Mouse (Mus musculus) megakaryocyte, adult 5-6 weeks (primary cell): ENCODE data around the gene Ccdc12. TPM values are rescaled to one million over a fixed set of nuclear protein-coding genes. Genes with fewer than 3 reads are reported as not detected.

Experiments
- ATAC-seq: 2 replicates; pipeline ENCODE4 v1.8.0; 2016; ENCODE audit warnings: mild to moderate bottlenecking, inconsistent platforms; ENCODE audit not compliant: poor library complexity, severe bottlenecking
- total RNA-seq, 2 experiments: library from RNA; stranded (forward) in 1 of 2; stranded (reverse) in 1 of 2; fragments of 153-499, 151-499 nt in 1 of 2; fragments of 221-1000, 200-1000 nt in 1 of 2; gene quantifications; 2 replicates each; pipeline versions ENCODE4 v1.2.3 to v1.2.4; 2015 to 2017

Ccdc12 gene
- total RNA-seq, 2 experiments from 2014 or later: 180 to 204 TPM

GRCm38 (mm10) chr9:110736362-110736761, 80.1 kb downstream of the Ccdc12 start:
- no peak for ATAC-seq

DNA sequence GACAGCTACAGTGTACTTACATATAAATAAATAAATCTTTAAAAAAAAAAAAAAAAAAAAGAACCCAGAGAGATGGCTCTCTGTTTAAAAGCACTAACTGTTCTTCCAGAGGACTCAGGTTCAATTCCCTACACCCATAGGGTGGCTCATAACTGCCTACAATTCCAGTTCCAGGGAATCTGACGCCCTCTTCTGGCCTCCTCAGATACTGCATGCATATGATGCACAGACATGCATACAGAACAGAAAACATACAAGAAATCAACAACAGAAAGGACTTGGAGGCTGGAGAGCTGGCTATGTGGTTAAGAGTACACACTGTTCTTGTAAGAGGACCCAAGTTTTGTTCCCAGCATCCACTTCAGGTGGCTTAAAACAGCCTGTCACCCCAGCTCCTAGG, 81.8 kb downstream of the Ccdc12 start:
- no peak for ATAC-seq

GRCm38 (mm10) chr9:110739961-110740360, 83.7 kb downstream of the Ccdc12 start:
- 0 out of 2 replicates have a peak, but pooled peaks have one; percentile 39 for ATAC-seq

GRCm38 (mm10) chr9:110741711-110742294, 85.5 kb downstream of the Ccdc12 start, which contains the start of gene Myl3:
Myl3 (plus strand) TSS chr9:110741861.
- ATAC-seq: no peak

GRCm38 (mm10) chr9:110742295-110742950, 86.1 kb downstream of the Ccdc12 start:
- peak; percentile 45; the same call in 1 of the 2 replicates for ATAC-seq

GRCm38 (mm10) chr9:110742951-110743455, 86.7 kb downstream of the Ccdc12 start:
- no peak for ATAC-seq

GRCm38 (mm10) chr9:110743456-110744323, 87.4 kb downstream of the Ccdc12 start:
- ATAC-seq: no peak

DNA sequence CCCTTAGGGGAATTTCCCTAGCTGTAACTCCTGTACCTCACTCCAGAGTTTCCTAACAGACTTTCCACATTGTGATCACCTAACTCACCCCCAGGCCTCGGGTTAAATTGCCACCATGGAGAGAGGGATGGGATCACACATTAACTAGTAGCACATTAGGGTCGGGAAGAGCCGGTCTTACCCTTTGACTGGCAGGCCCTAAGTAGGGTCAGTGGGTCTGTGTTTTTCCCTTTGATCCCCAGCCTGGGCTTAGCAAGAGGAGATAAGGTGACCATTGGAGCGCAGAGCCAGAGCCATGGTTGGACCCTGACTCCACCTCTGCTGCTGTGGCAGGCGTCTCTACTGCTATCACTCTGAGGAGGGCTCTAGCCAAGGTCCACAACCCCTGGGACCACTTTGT, 89.4 kb downstream of the Ccdc12 start:
- ATAC-seq: no peak

DNA sequence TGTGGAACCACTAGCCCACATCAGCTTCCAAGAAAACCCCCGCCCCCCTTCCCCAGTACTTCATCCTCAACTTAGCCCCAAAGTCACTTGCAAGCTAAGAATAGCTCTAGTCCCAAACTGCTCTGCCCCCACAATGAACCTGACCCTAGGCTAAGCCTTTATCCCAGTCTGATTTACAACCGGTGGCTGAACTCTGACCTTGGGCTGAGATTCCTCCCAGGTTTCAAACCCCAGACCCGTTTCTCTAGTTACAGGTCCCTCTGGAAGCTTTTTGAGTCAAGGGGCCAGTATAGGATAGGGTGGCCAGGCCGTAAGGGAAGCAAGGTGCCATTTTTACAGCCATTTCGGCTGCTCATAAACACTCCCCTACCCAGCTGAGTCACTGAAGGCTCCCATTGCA, 89.9 kb downstream of the Ccdc12 start:
- no peak for ATAC-seq

DNA sequence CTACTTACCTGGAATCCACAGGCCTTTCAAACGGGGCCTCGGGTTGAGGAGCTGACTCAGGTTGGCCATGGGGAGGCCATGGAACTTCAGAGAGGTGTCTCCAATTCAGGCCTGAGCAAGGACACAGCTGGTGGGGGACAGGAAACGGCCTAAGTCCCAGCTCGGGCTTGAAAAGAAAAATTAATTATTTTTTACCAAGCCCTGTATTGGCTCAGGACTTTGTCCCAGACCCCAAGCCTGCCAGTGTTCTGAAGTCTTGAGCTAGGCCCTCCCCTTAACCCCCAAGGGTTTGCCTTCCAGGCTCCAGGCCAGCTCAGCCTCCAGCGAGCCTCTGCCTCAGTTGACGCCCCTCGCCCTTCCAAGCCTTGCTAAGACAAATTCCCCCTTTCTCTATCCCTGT, 90.7 kb downstream of the Ccdc12 start, which contains the start of gene Pth1r:
Pth1r (minus strand) TSS at position 185 of the 400 bp plus-strand sequence.
- ATAC-seq: no peak

DNA sequence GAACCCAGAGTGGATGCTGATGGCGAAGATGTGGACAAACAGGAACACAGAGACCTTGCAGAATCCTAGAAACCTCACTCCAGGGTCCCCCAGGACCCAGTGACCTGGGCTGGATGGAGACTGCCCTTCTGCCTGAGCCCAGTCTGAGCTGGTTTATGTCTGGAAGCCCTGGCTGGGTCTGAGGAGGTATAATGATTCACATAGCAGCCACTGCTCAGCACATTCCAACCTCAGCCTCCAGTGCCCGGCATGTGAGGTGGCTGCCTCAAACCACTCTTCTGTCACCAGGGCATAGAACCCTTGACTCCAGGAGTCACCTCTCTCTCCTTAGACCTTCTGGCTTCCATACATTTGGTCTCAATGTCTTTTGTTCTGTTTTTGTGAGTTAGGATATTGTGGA, 92.1 kb downstream of the Ccdc12 start:
- ATAC-seq: no peak

DNA sequence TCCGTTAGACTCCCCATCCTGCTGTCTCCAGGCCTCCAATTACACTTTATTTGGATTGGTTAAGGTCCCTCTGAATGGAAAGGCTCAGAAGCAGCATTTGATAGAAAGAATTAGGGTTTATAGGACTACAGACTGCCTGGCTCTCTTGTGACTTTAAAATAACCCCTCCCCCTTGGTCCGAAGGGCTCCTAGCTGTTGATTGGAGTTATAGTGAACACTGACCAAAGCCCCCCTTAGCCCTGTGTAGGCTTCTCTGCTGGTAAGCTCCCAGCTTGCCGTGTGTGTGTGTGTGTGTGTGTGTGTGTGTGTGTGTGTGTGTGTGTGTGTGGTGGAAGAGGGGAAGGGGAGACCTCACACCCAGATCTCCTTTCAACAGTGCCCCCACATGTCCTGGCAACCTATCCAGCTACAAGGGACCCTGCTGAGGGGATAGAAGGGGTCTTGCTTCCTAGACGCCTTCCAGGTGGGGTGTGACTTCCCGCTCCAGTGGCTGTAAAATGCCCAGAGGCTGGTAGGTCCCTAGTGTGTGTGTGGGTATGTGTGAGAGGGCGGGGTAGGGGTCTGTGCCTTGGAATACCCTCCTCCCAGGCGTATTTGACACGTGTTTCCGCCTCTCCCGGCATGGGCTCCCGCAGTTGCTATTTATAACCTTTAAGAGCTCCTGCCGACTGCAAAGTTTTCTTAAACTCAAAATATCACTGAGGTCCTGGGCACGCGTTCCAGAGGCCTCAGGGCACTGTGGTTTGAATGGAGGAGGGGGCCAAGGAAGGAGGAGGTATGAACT, 94.3 kb downstream of the Ccdc12 start:
- no peak for ATAC-seq

DNA sequence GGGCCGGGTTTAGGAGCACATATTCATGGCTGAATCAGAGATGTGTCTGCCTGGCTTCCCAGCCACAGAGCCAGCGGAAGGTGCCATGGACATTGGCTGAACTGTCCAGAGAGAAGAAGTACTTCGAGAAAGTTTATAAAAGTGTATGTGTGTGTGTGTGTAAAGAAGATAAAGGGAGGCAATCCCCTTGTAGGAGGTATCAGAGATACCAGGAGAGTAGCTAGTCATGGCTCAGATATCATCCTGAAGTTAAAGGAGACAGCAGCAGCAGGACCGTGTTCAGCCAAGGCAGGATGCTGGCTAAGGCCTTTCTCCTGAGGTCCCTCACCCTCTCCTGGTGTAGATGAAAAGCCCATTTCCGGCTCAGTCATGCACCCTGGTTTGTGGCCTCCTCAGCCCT, 95.1 kb downstream of the Ccdc12 start:
- no peak for ATAC-seq

- no peak for ATAC-seq
These were observed 96.7 kb downstream of the Ccdc12 start for GRCm38 (mm10) chr9:110752917-110753435.

DNA sequence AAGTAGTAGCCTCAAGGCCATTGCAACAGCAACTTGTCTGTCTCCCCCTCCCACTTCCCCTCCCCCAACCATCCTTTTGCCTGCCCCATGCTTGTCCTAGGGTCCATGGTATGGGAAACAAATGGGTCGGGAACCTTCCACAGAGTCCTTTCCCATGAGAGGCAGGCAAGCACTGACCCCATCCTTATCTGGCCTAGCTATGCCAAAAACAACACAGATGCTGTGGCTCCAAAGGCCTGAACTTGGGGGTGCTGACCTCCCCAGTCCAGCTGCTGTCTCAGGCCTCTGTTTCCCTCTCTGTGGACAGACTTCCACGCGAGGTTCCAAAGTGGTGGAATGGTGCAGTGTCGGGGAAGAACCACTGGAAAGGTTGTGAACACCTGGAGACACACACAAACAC, 97.5 kb downstream of the Ccdc12 start:
- no peak for ATAC-seq

GRCm38 (mm10) chr9:110757816-110758215, 101.5 kb downstream of the Ccdc12 start:
- ATAC-seq: no peak

DNA sequence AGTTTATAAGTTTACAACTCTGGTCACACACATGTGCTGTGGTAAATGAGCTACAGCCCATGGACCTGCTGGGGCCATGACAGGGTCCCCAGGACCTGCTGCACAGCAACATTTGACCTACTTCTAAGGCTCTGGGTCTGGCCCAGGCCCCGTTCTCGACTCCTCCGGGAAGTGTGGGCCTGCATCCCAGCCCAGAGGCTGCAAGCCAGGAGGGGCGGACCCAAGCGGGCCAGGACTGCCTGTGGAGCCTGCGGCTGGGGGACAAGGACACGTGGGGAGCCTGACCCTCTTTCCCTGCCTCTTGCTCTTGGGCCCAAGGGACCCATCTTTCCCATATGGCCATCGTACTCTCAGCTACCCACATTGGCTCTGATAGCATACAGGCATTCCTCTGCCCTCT, 102.3 kb downstream of the Ccdc12 start:
- no peak for ATAC-seq

- ATAC-seq: peak; percentile 74
These were observed 103.0 kb downstream of the Ccdc12 start for GRCm38 (mm10) chr9:110759265-110759664.

DNA sequence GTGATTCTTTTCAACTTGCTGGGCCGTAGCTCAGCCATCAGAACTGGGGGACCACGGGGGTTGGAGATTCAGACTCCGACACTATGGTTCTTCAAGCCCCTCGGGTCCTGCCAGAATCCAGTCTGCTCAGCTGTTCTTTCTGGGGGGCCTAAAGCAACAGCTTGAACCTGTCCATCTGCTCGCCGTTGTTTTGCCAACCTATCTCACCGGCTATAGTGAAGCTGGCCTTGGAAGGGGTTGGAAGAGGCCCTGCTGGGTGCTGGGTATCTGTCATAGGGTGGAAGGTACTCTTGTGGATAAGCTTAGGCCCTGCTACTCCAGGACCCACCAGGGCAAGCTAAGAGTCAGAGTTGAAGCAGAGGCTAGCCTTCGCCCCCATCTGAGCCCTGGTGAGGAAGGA, 104.6 kb downstream of the Ccdc12 start:
- no peak for ATAC-seq
